Mouse (Mus musculus): Measurements from ENCODE around the gene Casz1. TPM values are rescaled to one million over a fixed set of nuclear protein-coding genes. Genes with fewer than 3 reads are reported as not detected.
A peak's percentile ranks its signal among the peaks of the same experiment; 100 is the strongest.

The Casz1 gene
- total and polyA plus RNA-seq, 2 experiments from 2014 or later = 2.3 to 6.3 TPM

DNA sequence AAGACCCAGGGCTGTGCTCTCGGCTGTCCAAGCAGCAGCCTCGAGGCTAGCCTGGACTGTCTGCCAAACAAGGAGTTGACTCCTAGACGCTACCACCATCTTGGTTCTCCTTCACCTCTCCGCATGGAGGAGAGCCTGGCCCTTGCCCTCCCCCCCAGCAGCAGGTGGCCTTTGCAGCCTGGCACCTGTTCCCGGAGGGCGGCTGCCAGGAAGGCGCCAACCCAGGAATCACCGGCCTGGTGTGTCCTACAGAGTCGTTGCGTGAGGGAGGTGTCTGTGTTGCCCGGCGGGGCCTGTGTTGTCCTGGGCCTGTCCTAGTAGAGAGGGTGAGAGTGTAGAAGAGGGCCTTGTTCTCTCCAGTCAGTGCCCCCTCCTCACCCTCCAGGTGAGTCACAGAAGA is 13.9 kb downstream of the Casz1 start:
- peaks cover 12% of the 10 kb centered on the region; the same call in 1 of the 2 replicates for H3K27me3 ChIP-seq (ENCODE audit: insufficient read depth, low read length)
- H3K27ac ChIP-seq = no peak overlapping the region
- TF ChIP-seq CTCF (IDR thresholded peaks at IDR 0.05; ENCODE audit: low read depth) = no peak
- no peaks in the 10 kb centered on the region for H3K9me3 ChIP-seq (ENCODE audit: low read length)
- H3K9ac ChIP-seq (replicated peaks; ENCODE audit: low read length) = no peak overlapping the region
- DNase-seq (ENCODE audit: low spot score) = no peak
- 0 out of 2 replicates have a peak, but pooled peaks cover 3% of the 10 kb centered on the region for H3K4me1 ChIP-seq (ENCODE audit: insufficient read depth, low read length)
- 81% methylated on average over 12 of the region's 12 CpGs for WGBS
- H3K4me3 ChIP-seq (ENCODE audit: low read length) = no peak overlapping the region
- no peak for ATAC-seq
- no peak overlapping the region for H3K4me2 ChIP-seq (ENCODE audit: low read depth, low read length)
- no peaks in the 10 kb centered on the region for H3K36me3 ChIP-seq (ENCODE audit: insufficient read depth, low read length)

DNA sequence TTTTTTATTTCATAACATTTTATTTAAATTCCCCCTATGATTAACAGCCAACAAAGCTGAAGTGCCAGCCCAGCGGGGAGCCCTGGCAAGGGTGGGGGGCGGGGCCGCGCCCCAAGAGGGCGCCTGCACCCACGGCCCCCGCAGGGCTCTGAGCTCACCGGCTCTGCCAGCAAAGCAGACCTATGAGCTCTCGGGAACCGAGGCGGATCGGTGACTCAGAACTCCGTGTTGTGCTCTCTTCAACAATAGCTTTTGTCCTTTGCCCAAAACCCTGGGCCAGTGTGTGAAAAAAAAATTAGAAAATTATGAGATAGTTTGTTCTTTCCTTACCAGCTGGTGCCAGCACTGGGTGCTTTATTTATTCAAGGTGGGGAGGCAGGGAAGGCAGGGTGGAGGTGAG is 15.9 kb downstream of the Casz1 start:
- no peak overlapping the region for H3K9ac ChIP-seq (replicated peaks; ENCODE audit: low read length)
- 49% methylated on average over 13 of the region's 13 CpGs for WGBS
- DNase-seq (ENCODE audit: low spot score) (no peak), ATAC-seq (no peak)
- no peak overlapping the region for H3K27ac ChIP-seq
- H3K4me3 ChIP-seq (ENCODE audit: low read length) = no peak overlapping the region
- no peak for TF ChIP-seq CTCF (IDR thresholded peaks at IDR 0.05; ENCODE audit: low read depth)
- peaks cover 12% of the 10 kb centered on the region; the same call in 1 of the 2 replicates for H3K27me3 ChIP-seq (ENCODE audit: insufficient read depth, low read length)
- 0 out of 2 replicates have a peak, but pooled peaks cover 3% of the 10 kb centered on the region for H3K4me1 ChIP-seq (ENCODE audit: insufficient read depth, low read length)
- H3K9me3 ChIP-seq (ENCODE audit: low read length) = no peaks in the 10 kb centered on the region
- no peak overlapping the region for H3K4me2 ChIP-seq (ENCODE audit: low read depth, low read length)
- no peaks in the 10 kb centered on the region for H3K36me3 ChIP-seq (ENCODE audit: insufficient read depth, low read length)

DNA sequence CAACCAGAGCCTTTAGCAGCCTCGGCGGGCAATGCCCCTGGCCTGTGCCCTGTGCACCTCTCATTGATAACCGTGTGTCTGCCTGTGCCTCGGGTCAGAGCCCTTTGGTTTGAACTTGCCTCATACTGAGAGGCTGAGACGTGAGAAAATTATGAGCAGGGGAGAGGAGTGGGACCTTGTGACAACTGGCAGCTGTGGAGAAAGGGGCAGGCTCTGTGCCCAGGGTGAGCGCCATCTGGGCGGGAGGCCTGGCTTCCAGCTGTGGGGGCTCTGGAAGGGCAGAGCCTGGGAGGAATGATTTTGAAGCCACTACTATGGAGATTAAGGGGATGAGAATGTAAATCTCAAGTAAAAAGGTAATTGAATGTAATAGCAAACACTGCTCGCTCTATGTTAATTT is 19.1 kb downstream of the Casz1 start:
- DNase-seq (ENCODE audit: low spot score) = no peak
- H3K27me3 ChIP-seq (ENCODE audit: insufficient read depth, low read length) = no peaks in the 10 kb centered on the region
- TF ChIP-seq CTCF (IDR thresholded peaks at IDR 0.05; ENCODE audit: low read depth) = no peak
- H3K4me3 ChIP-seq (ENCODE audit: low read length) = no peak overlapping the region
- H3K4me2 ChIP-seq (ENCODE audit: low read depth, low read length) = no peak overlapping the region
- no peak overlapping the region for H3K27ac ChIP-seq
- no peaks in the 10 kb centered on the region for H3K9me3 ChIP-seq (ENCODE audit: low read length)
- WGBS = 57% methylated on average over 8 of the region's 8 CpGs
- H3K36me3 ChIP-seq (ENCODE audit: insufficient read depth, low read length) = no peaks in the 10 kb centered on the region
- ATAC-seq = no peak
- H3K4me1 ChIP-seq (ENCODE audit: insufficient read depth, low read length) = no peaks in the 10 kb centered on the region; the same call in 1 of the 2 replicates
- H3K9ac ChIP-seq (replicated peaks; ENCODE audit: low read length) = no peak overlapping the region

DNA sequence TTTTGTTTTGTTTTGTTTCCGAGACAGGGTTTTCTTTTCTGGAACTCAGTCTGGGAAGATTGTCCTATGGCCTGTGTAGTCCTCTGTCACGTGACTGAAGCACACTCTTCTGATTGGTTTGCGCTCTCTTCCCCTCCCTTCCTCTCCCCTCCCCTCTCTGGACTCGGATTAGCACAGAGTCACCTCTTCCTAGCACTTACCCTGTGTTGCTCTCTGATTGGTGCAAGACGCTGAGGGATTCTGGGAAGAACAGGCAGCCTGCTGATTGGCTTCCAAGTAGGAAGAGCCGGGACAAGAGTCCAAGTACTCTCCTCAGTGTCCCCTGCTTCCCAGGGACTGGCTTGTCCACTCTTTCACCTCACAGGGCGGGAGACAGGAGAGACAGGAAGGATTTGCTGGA is 26.1 kb downstream of the Casz1 start:
- no peaks in the 10 kb centered on the region for H3K9me3 ChIP-seq (ENCODE audit: low read length)
- H3K4me3 ChIP-seq (ENCODE audit: low read length) = no peak overlapping the region
- no peak overlapping the region for H3K9ac ChIP-seq (replicated peaks; ENCODE audit: low read length)
- no peaks in the 10 kb centered on the region for H3K36me3 ChIP-seq (ENCODE audit: insufficient read depth, low read length)
- no peak for DNase-seq (ENCODE audit: low spot score)
- H3K27ac ChIP-seq = no peak overlapping the region
- peak; percentile 67; the same call in 1 of the 2 replicates for ATAC-seq
- WGBS = 58% methylated on average over 7 of the region's 7 CpGs
- H3K4me1 ChIP-seq (ENCODE audit: insufficient read depth, low read length) = no peaks in the 10 kb centered on the region; the same call in 1 of the 2 replicates
- H3K4me2 ChIP-seq (ENCODE audit: low read depth, low read length) = no peak overlapping the region
- H3K27me3 ChIP-seq (ENCODE audit: insufficient read depth, low read length) = 0 out of 2 replicates have a peak, but pooled peaks cover 4% of the 10 kb centered on the region
- no peak for TF ChIP-seq CTCF (IDR thresholded peaks at IDR 0.05; ENCODE audit: low read depth)

DNA sequence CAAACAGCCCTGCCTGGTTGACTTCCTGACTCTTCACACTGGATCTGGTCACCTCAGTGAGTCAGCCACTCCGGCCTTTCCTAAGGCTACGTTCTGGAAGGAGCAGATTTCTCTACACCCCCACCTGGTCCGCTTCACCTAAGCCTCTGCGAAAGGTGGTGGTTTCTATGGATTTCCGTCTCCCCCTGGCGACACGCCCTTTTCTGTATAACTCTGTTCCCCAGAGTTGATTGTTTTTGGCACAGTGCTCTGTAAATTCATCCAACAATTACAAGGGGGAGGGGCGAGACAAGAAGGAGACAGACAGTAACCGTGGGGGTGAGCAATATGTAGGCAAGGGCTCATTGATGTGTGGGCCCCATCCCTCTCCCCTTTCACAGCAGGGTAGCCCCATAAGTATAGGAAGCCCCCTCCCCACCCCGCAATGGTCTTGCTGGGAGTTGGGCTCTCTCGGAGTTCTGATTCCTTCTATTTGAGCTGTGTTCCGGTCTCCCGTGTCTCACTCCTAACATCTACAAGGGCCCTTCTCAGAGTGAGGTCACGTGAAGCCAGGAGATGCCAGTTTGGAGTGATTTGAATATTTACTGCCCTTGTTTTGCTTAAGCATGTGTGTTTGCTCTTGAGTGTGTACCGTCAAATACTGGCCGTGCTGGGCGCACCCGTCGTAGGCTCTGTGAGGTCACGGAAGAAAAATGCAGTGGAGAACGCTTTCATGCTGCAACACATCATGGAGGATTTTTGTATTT is 29.2 kb downstream of the Casz1 start:
- no peak for TF ChIP-seq CTCF (IDR thresholded peaks at IDR 0.05; ENCODE audit: low read depth)
- Histone ChIP-seq H3K27me3 (ENCODE audit: insufficient read depth, low read length) (0 out of 2 replicates have a peak, but pooled peaks cover 4% of the 10 kb centered on the region), H3K9me3 (ENCODE audit: low read length) (no peaks in the 10 kb centered on the region), H3K9ac (replicated peaks; ENCODE audit: low read length) (no peak overlapping the region), H3K4me3 (ENCODE audit: low read length) (no peak overlapping the region), H3K36me3 (ENCODE audit: insufficient read depth, low read length) (no peaks in the 10 kb centered on the region), H3K4me2 (ENCODE audit: low read depth, low read length) (no peak overlapping the region), H3K27ac (no peak overlapping the region), H3K4me1 (ENCODE audit: insufficient read depth, low read length) (0 out of 2 replicates have a peak, but pooled peaks cover 5% of the 10 kb centered on the region)
- no peak for ATAC-seq
- DNase-seq (ENCODE audit: low spot score) = no peak
- 56% methylated on average over 21 of the region's 21 CpGs for WGBS

DNA sequence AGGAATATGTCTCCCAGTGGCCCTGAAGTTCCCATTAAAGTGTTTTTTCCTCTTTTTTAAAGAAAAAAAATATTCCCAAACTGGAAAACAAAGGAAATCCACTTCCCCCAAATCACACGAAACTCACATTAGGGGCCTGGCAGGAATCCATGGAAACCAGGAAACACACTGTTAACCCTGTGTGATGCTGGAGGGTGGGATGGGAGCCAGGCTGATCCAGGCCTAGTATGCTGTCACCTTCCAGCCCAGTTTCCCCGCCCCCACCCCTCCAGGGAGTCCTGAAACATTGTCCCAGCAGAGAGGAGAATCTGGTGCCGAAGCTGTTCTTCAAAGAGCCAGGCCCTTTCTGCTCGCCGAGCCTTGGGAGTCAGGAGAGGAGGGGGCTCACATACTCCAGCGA is 32.2 kb downstream of the Casz1 start:
- H3K36me3 ChIP-seq (ENCODE audit: insufficient read depth, low read length) = no peaks in the 10 kb centered on the region
- WGBS = 18% methylated on average over 6 of the region's 6 CpGs
- ATAC-seq (no peak), DNase-seq (ENCODE audit: low spot score) (no peak)
- no peaks in the 10 kb centered on the region for H3K9me3 ChIP-seq (ENCODE audit: low read length)
- H3K9ac ChIP-seq (replicated peaks; ENCODE audit: low read length) = 0 out of 2 replicates have a peak overlapping the region, but pooled peaks have one; percentile 2
- H3K4me3 ChIP-seq (ENCODE audit: low read length) = no peak overlapping the region
- H3K27ac ChIP-seq = no peak overlapping the region
- TF ChIP-seq CTCF (IDR thresholded peaks at IDR 0.05; ENCODE audit: low read depth) = no peak
- no peak overlapping the region for H3K4me2 ChIP-seq (ENCODE audit: low read depth, low read length)
- 0 out of 2 replicates have a peak, but pooled peaks cover 4% of the 10 kb centered on the region for H3K27me3 ChIP-seq (ENCODE audit: insufficient read depth, low read length)
- H3K4me1 ChIP-seq (ENCODE audit: insufficient read depth, low read length) = 0 out of 2 replicates have a peak, but pooled peaks cover 5% of the 10 kb centered on the region

DNA sequence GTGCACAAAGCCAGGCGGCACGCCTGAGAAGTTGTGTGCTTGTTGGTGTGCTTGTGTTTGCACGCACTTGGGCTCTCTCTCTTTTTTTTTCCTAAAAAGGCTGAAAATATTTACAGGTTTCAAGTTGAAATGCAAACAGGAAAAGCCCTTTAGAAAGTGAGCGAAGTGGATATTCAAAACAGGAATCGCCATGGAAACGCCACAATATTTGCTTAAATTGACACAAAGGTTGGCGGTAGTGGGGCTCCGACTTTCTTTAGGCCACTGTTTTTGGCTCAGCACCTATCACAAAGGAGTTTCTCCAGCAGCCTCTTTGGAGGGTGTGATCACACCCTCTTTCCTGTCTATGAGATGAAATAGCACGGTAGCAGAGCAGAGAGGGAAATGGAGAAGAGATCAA is 32.8 kb downstream of the Casz1 start:
- H3K27me3 ChIP-seq (ENCODE audit: insufficient read depth, low read length) = peaks cover 4% of the 10 kb centered on the region; the same call in 1 of the 2 replicates
- H3K4me2 ChIP-seq (ENCODE audit: low read depth, low read length) = no peak overlapping the region
- no peak for TF ChIP-seq CTCF (IDR thresholded peaks at IDR 0.05; ENCODE audit: low read depth)
- 0 out of 2 replicates have a peak, but pooled peaks cover 5% of the 10 kb centered on the region for H3K4me1 ChIP-seq (ENCODE audit: insufficient read depth, low read length)
- no peak overlapping the region for H3K9ac ChIP-seq (replicated peaks; ENCODE audit: low read length)
- H3K4me3 ChIP-seq (ENCODE audit: low read length) = no peak overlapping the region
- H3K27ac ChIP-seq = no peak overlapping the region
- 44% methylated on average over 9 of the region's 9 CpGs for WGBS
- no peaks in the 10 kb centered on the region for H3K36me3 ChIP-seq (ENCODE audit: insufficient read depth, low read length)
- DNase-seq (ENCODE audit: low spot score) (no peak), ATAC-seq (no peak)
- no peaks in the 10 kb centered on the region for H3K9me3 ChIP-seq (ENCODE audit: low read length)

All from hindbrain, postnatal 0 days (tissue).